Mouse (Mus musculus) bone marrow, adult 2 months (tissue): ENCODE results near the gene Hoxa3.

Experiments
- CTCF ChIP-seq: fragments of 200-500 bp; IDR thresholded peaks from 2 replicates; pipeline ENCODE4 v1.5.1; 2011; ENCODE audit warnings: low read length, control low read depth; ENCODE audit not compliant: control insufficient read depth, insufficient read depth
- POLR2A ChIP-seq: fragments of 200-500 bp; IDR thresholded peaks from 2 replicates; pipeline ENCODE4 v1.6.1; 2011; ENCODE audit warnings: low read depth, mild to moderate bottlenecking, control low read depth, low read length, borderline replicate concordance; ENCODE audit not compliant: control insufficient read depth

- no peak for TF ChIP-seq CTCF
- no peak for TF ChIP-seq POLR2A
Measured at GRCm38 (mm10) chr6:52223939-52224760, 11.0 kb upstream of the Hoxa3 start.
